Mouse (Mus musculus) Patski (cell line): ENCODE measurements around the gene Spock1. TPM values are rescaled to one million over a fixed set of nuclear protein-coding genes. Genes with fewer than 3 reads are reported as not detected.

Experiments used
- ATAC-seq: fragments of 100-300 bp; one replicate; pipeline ENCODE4 v1.8.0; 2021
- CTCF ChIA-PET: fragments of 350-600 bp; sonication (Branson Sonifier 250); formaldehyde crosslinking; loops from one replicate; lab custom pipeline; 2022; ENCODE audit warnings: inconsistent platforms; lab: Charles Lee
- POLR2A ChIA-PET: fragments of 350-600 bp; sonication (Branson Sonifier 250); formaldehyde crosslinking; loops from one replicate; lab custom pipeline; 2022; ENCODE audit warnings: antibody characterized with exemption, inconsistent platforms; lab: Charles Lee
- DNase-seq: peaks from one replicate; pipeline ENCODE4 v3.0.0-alpha.2; 2011; ENCODE audit warnings: low read depth, low spot score
- H3K27me3 ChIP-seq: fragments of 371-371 bp; one replicate; pipeline ENCODE4 v1.5.1; 2021
- CTCF ChIP-seq: fragments of 100-300 bp; IDR thresholded peaks from one replicate; pipeline ENCODE4 v1.5.1; 2021
- in situ Hi-C: fragments of 300-500 bp; cut with MboI; formaldehyde crosslinking; loops from 3 replicates; pipeline ENCODE4 v1.11.1; 2018; ENCODE audit warnings: low pct_unique_long_range_greater_than_20kb, mixed read lengths
- polyA plus RNA-seq: library from polyadenylated mRNA; unstranded; gene quantifications from one replicate; pipeline ENCODE4 v1.2.3, GENCODE M21; 2021

Gene Spock1
- not detected for polyA plus RNA-seq

- in situ Hi-C loops: no loop called here
- ChIA-PET POLR2A (no interaction called here), CTCF (no interaction called here)
- peak; percentile 54 for TF ChIP-seq CTCF
- DNase-seq (no peak), ATAC-seq (no peak)
- no peaks in the 10 kb centered on the region for H3K27me3 ChIP-seq
These were observed at the start of gene Spock1 for GRCm38 (mm10) chr13:57908266-57908582. Gene Spock1 (minus strand): TSS chr13:57908332.

- POLR2A ChIA-PET: no interaction called here
- CTCF ChIA-PET: no interaction called here
- ATAC-seq: no peak
- DNase-seq: no peak
- no peak for TF ChIP-seq CTCF
- in situ Hi-C loops: no loop called here
- H3K27me3 ChIP-seq: peaks cover 6% of the 10 kb centered on the region
These were observed 42.0 kb upstream of the Spock1 start for GRCm38 (mm10) chr13:57950091-57950490.

- peaks cover 6% of the 10 kb centered on the region for H3K27me3 ChIP-seq
- ChIA-PET POLR2A (no interaction called here), CTCF (no interaction called here)
- TF ChIP-seq CTCF: no peak
- ATAC-seq (no peak), DNase-seq (no peak)
- in situ Hi-C loops: no loop called here
These were observed 41.4 kb upstream of the Spock1 start for GRCm38 (mm10) chr13:57949513-57949912.

- no peak for ATAC-seq
- ChIA-PET CTCF (no interaction called here), POLR2A (no interaction called here)
- in situ Hi-C loops: no loop called here
- no peak for TF ChIP-seq CTCF
- peaks cover 9% of the 10 kb centered on the region for H3K27me3 ChIP-seq
- DNase-seq: no peak
These were observed 37.1 kb upstream of the Spock1 start for GRCm38 (mm10) chr13:57945197-57945596.

- ChIA-PET POLR2A (no interaction called here), CTCF (no interaction called here)
- ATAC-seq (no peak), DNase-seq (no peak)
- in situ Hi-C loops: no loop called here
- TF ChIP-seq CTCF: no peak
- peaks cover 9% of the 10 kb centered on the region for H3K27me3 ChIP-seq
These were observed 36.3 kb upstream of the Spock1 start for GRCm38 (mm10) chr13:57944434-57944833.

GRCm38 (mm10) chr13:57943900-57944299, 35.8 kb upstream of the Spock1 start:
- DNase-seq (no peak), ATAC-seq (no peak)
- ChIA-PET CTCF (no interaction called here), POLR2A (no interaction called here)
- H3K27me3 ChIP-seq: peaks cover 5% of the 10 kb centered on the region
- TF ChIP-seq CTCF: no peak
- in situ Hi-C loops: no loop called here

- peaks cover 8% of the 10 kb centered on the region for H3K27me3 ChIP-seq
- DNase-seq: no peak
- in situ Hi-C loops: no loop called here
- no peak for ATAC-seq
- no peak for TF ChIP-seq CTCF
- CTCF ChIA-PET: no interaction called here
- POLR2A ChIA-PET: no interaction called here
These were observed 29.5 kb upstream of the Spock1 start for GRCm38 (mm10) chr13:57937463-57938229.

- ChIA-PET CTCF (no interaction called here), POLR2A (no interaction called here)
- DNase-seq: no peak
- in situ Hi-C loops: no loop called here
- no peak for TF ChIP-seq CTCF
- no peak for ATAC-seq
- peaks cover 2% of the 10 kb centered on the region for H3K27me3 ChIP-seq
These were observed 23.9 kb upstream of the Spock1 start for GRCm38 (mm10) chr13:57931998-57932397.

GRCm38 (mm10) chr13:57931376-57931775, 23.2 kb upstream of the Spock1 start:
- no peak for TF ChIP-seq CTCF
- peaks cover 2% of the 10 kb centered on the region for H3K27me3 ChIP-seq
- no peak for ATAC-seq
- no peak for DNase-seq
- ChIA-PET CTCF (no interaction called here), POLR2A (no interaction called here)
- in situ Hi-C loops: no loop called here

GRCm38 (mm10) chr13:57930720-57931119, 22.6 kb upstream of the Spock1 start:
- CTCF ChIA-PET: interaction anchor here (1.1 kb wide), 1 partner anchor 18 kb away, joined by 3 read pairs; no protein-coding TSS in a partner anchor
- no peak for ATAC-seq
- no peak for DNase-seq
- no peak for TF ChIP-seq CTCF
- in situ Hi-C loops: no loop called here
- H3K27me3 ChIP-seq: peaks cover under 1% of the 10 kb centered on the region
- POLR2A ChIA-PET: no interaction called here

- in situ Hi-C loops: no loop called here
- ATAC-seq: no peak
- no peak for TF ChIP-seq CTCF
- ChIA-PET POLR2A (no interaction called here), CTCF (interaction anchor here (1.1 kb wide), 1 partner anchor 18 kb away, joined by 3 read pairs; no protein-coding TSS in a partner anchor)
- no peak for DNase-seq
- no peaks in the 10 kb centered on the region for H3K27me3 ChIP-seq
These were observed 22.2 kb upstream of the Spock1 start for GRCm38 (mm10) chr13:57930283-57930682.

GRCm38 (mm10) chr13:57919947-57920346, 11.8 kb upstream of the Spock1 start:
- peaks cover 7% of the 10 kb centered on the region for H3K27me3 ChIP-seq
- POLR2A ChIA-PET: no interaction called here
- ATAC-seq (no peak), DNase-seq (no peak)
- TF ChIP-seq CTCF: no peak
- CTCF ChIA-PET: no interaction called here
- in situ Hi-C loops: no loop called here
